ENCODE assay signal across 9 mouse cellular contexts in genomic region chr5:34543114-34543513, GRCm38 (mm10). TPM values are rescaled to one million over a fixed set of nuclear protein-coding genes. Genes with fewer than 3 reads are reported as not detected.
A peak's percentile ranks its signal among the peaks of the same experiment; 100 is the strongest.
DNase-seq lines count a peak whose midpoint lies in the region; ATAC-seq and TF ChIP-seq lines count a peak whose summit lies in the region.
"Had no signal": no experiment of that assay in that cellular context is flagged by ENCODE, and none has a peak within 500 bp of the region (broad histone marks: within the 10 kb centered on the region; RNA-seq: fewer than 3 reads in every experiment).

No protein-coding gene starts in this region.

- H3K36me3 ChIP-seq in liver, embryonic 16.5 days (ENCODE audit: control insufficient read depth, insufficient read depth) = no peaks in the 10 kb centered on the region
- H3K36me3 ChIP-seq in spleen, adult 2 months (ENCODE audit: control insufficient read depth, insufficient read depth, low read length) = peaks cover 3% of the 10 kb centered on the region; the same call in 1 of the 2 replicates

- H3K4me2 ChIP-seq in liver, embryonic 16.5 days (ENCODE audit: low read depth, low read length) = no peak overlapping the region
- H3K4me2 ChIP-seq: forebrain, embryonic 13.5 days had no signal

- no peak overlapping the region for H3K9ac ChIP-seq in liver, embryonic 16.5 days (ENCODE audit: low read depth, low read length)
- H3K9ac ChIP-seq: forebrain, embryonic 13.5 days had no signal

- 0 out of 2 replicates have a peak, but pooled peaks have one; percentile 25 for ATAC-seq in liver, embryonic 16.5 days (ENCODE audit: low read depth)
- ATAC-seq in megakaryocyte-erythroid progenitor cell, adult 5-6 weeks (replicated peaks; ENCODE audit: low FRiP score, low TSS enrichment, poor library complexity, severe bottlenecking) = no peak
- ATAC-seq: forebrain, embryonic 13.5 days had no signal

- DNase-seq in lung, adult 18-20 months = peak; percentile 34 to 43
- no peak for DNase-seq in lung, postnatal 36 days
- DNase-seq in heart, adult 9 months (ENCODE audit: low spot score in 2 of 2) = peak; percentile 60 to 72
- peak in 1 of 2 experiments; percentile 56 for DNase-seq in spleen, adult 2 months (ENCODE audit: low read depth in 1 of 2, low spot score in 2 of 2)
- no peak for DNase-seq in urinary bladder, adult 2 months (ENCODE audit: low spot score)
- DNase-seq in testis, postnatal 14 days (ENCODE audit: low spot score) = no peak

- peak overlapping the region; percentile 31 for H3K4me3 ChIP-seq in liver, embryonic 16.5 days (ENCODE audit: low read depth, low read length)
- H3K4me3 ChIP-seq in spleen, adult 2 months (ENCODE audit: extremely low read depth, insufficient read depth, insufficient read length) = peak overlapping the region; percentile 61
- H3K4me3 ChIP-seq: forebrain, embryonic 13.5 days had no signal

- no peaks in the 10 kb centered on the region for H3K9me3 ChIP-seq in liver, embryonic 16.5 days (replicated peaks; ENCODE audit: control insufficient read depth, low read length)
- H3K9me3 ChIP-seq: forebrain, embryonic 13.5 days had no signal

- TF ChIP-seq POLR2A in spleen, adult 2 months (IDR thresholded peaks at IDR 0.05; ENCODE audit: low read depth, low read length) = peak; percentile 35

- peak overlapping the region; percentile 42 for H3K27ac ChIP-seq in liver, embryonic 16.5 days (ENCODE audit: low read length)
- H3K27ac ChIP-seq in spleen, adult 2 months (ENCODE audit: insufficient read depth, low read length) = peak overlapping the region; percentile 82
- H3K27ac ChIP-seq: forebrain, embryonic 13.5 days had no signal

- peaks cover 3% of the 10 kb centered on the region; the same call in 1 of the 2 replicates for H3K4me1 ChIP-seq in liver, embryonic 16.5 days (ENCODE audit: control insufficient read depth, low read depth, low read length)
- H3K4me1 ChIP-seq in spleen, adult 2 months (ENCODE audit: control insufficient read depth, insufficient read depth, insufficient read length) = peaks cover 45% of the 10 kb centered on the region; the same call in 1 of the 2 replicates
- H3K4me1 ChIP-seq: forebrain, embryonic 13.5 days had no signal

- no peak for TF ChIP-seq CTCF in spleen, adult 2 months (IDR thresholded peaks at IDR 0.05; ENCODE audit: extremely low read depth, insufficient read depth, insufficient read length, insufficient replicate concordance)

- H3K27me3 ChIP-seq in liver, embryonic 16.5 days (ENCODE audit: control insufficient read depth, insufficient read depth, low read depth, low read length) = no peaks in the 10 kb centered on the region
- no peaks in the 10 kb centered on the region for H3K27me3 ChIP-seq in spleen, adult 2 months (ENCODE audit: control insufficient read depth, insufficient read depth, low read length)

- 19% methylated on average over 4 of the region's 4 CpGs for whole genome bisulfite sequencing in liver, embryonic 16.5 days (ENCODE audit: insufficient replicate concordance)
- WGBS in spleen, adult 2 months = 11% methylated on average over 4 of the region's 4 CpGs

RNA-seq across cellular contexts. Expression of gene Sh3bp2, which starts 17.5 kb away (rescaled TPM):
- polyA plus RNA-seq in liver, embryonic 16.5 days (2015; fragmentation: Nextera tagmentation; extraction: Ambion mirVana) = 6.5 and 6.8 TPM in 2 replicates
- 50.7 and 51.3 TPM in 2 replicates for polyA plus RNA-seq in spleen, adult 2 months (2012; rRNA removed)
- polyA plus RNA-seq in urinary bladder, adult 2 months (2012; rRNA removed) = 7.5 and 7.8 TPM in 2 replicates
- 10.2 and 13.1 TPM in 2 replicates for total RNA-seq in megakaryocyte-erythroid progenitor cell, adult 5-6 weeks (2014; fragmentation: Nextera tagmentation)
- 3.3 and 4.2 TPM in 2 replicates for total RNA-seq in megakaryocyte-erythroid progenitor cell, adult 5-6 weeks (2017)

RNA-seq across cellular contexts. Expression of gene Tnip2, which starts 29.3 kb away (rescaled TPM):
- 6.2 and 6.3 TPM in 2 replicates for polyA plus RNA-seq in liver, embryonic 16.5 days (2015; fragmentation: Nextera tagmentation; extraction: Ambion mirVana)
- 23.3 and 27.4 TPM in 2 replicates for polyA plus RNA-seq in spleen, adult 2 months (2012; rRNA removed)
- 39.9 and 43.9 TPM in 2 replicates for polyA plus RNA-seq in urinary bladder, adult 2 months (2012; rRNA removed)
- 4.8 and 14.9 TPM in 2 replicates for total RNA-seq in megakaryocyte-erythroid progenitor cell, adult 5-6 weeks (2014; fragmentation: Nextera tagmentation)
- total RNA-seq in megakaryocyte-erythroid progenitor cell, adult 5-6 weeks (2017) = 5.0 and 13.8 TPM in 2 replicates

RNA-seq across cellular contexts. Expression of gene Add1, which starts 30.4 kb away (rescaled TPM):
- 122 and 133 TPM in 2 replicates for polyA plus RNA-seq in liver, embryonic 16.5 days (2015; fragmentation: Nextera tagmentation; extraction: Ambion mirVana)
- polyA plus RNA-seq in spleen, adult 2 months (2012; rRNA removed) = 152 and 170 TPM in 2 replicates
- polyA plus RNA-seq in urinary bladder, adult 2 months (2012; rRNA removed) = 232 and 250 TPM in 2 replicates
- 188 and 260 TPM in 2 replicates for total RNA-seq in megakaryocyte-erythroid progenitor cell, adult 5-6 weeks (2014; fragmentation: Nextera tagmentation)
- total RNA-seq in megakaryocyte-erythroid progenitor cell, adult 5-6 weeks (2017) = 170 and 288 TPM in 2 replicates

Comparison
In these comparisons a context has a peak if more than half of its experiments do, and no peak if none do; other contexts are left out.
1. DNase-seq: peak in lung, adult 18-20 months (2 of 2) and heart, adult 9 months (2 of 2); none in lung, postnatal 36 days (single experiment), urinary bladder, adult 2 months (single experiment) and testis, postnatal 14 days (single experiment).